Mouse (Mus musculus): ENCODE results near the gene Kcnip4. TPM values are rescaled to one million over a fixed set of nuclear protein-coding genes. Genes with fewer than 3 reads are reported as not detected.

The Kcnip4 gene
- total and polyA plus RNA-seq, 3 experiments = 0.19 TPM; not detected in 2

GRCm38 (mm10) chr5:49368636-49369423, 155.9 kb downstream of the Kcnip4 start:
- H3K27ac ChIP-seq (ENCODE audit: control insufficient read depth, low read depth, low read length) = no peak overlapping the region
- H3K27me3 ChIP-seq (ENCODE audit: control insufficient read depth in 1 of 2, insufficient read depth in 2 of 2, low read length in 2 of 2) = no peaks in the 10 kb centered on the region
- no peak overlapping the region for H3K9ac ChIP-seq (ENCODE audit: control insufficient read depth, low read depth, low read length, poor library complexity, severe bottlenecking)
- H3K4me1 ChIP-seq (ENCODE audit: control insufficient read depth in 1 of 2, insufficient read depth in 2 of 2, low read length in 2 of 2) = no peaks in the 10 kb centered on the region
- peak; percentile 67 for TF ChIP-seq RAD21 (IDR thresholded peaks at IDR 0.05; ENCODE audit: low read depth, low read length)
- no peak for TF ChIP-seq POLR2AphosphoS2 (IDR thresholded peaks at IDR 0.05; ENCODE audit: low read length)
- no peak for TF ChIP-seq MYC (IDR thresholded peaks at IDR 0.05; ENCODE audit: low read depth, low read length)
- TF ChIP-seq TCF12 (IDR thresholded peaks at IDR 0.05; ENCODE audit: low read depth, low read length) = no peak
- TF ChIP-seq USF1 (IDR thresholded peaks at IDR 0.05; ENCODE audit: low read depth, low read length) = no peak
- TF ChIP-seq POLR2A (IDR thresholded peaks at IDR 0.05; ENCODE audit: control insufficient read depth in 1 of 2, insufficient read depth in 1 of 2, low read depth in 1 of 2, low read length in 2 of 2, poor library complexity in 1 of 2) = no peak
- peak; percentile 19 to 70 (median 28) for TF ChIP-seq CTCF (IDR thresholded peaks at IDR 0.05 in 2 of 3, conservative IDR thresholded peaks at IDR 0.05 in 1 of 3; ENCODE audit: control insufficient read depth in 1 of 3, insufficient read depth in 1 of 3, low read depth in 2 of 3, low read length in 3 of 3, poor library complexity in 1 of 3, severe bottlenecking in 1 of 3)
- TF ChIP-seq CHD1 (IDR thresholded peaks at IDR 0.05; ENCODE audit: low read depth, low read length) = no peak
- no peak for TF ChIP-seq GATA1 (IDR thresholded peaks at IDR 0.05; ENCODE audit: low read depth, low read length)
- TF ChIP-seq CHD2 (IDR thresholded peaks at IDR 0.05; ENCODE audit: low read length) = no peak
- no peak for TF ChIP-seq MAZ (IDR thresholded peaks at IDR 0.05; ENCODE audit: low read depth, low read length)
- TF ChIP-seq TBP (IDR thresholded peaks at IDR 0.05; ENCODE audit: low read depth, low read length) = no peak
- no peak for TF ChIP-seq TAL1 (IDR thresholded peaks at IDR 0.05; ENCODE audit: low read length)
- TF ChIP-seq GABPA (IDR thresholded peaks at IDR 0.05; ENCODE audit: low read depth, low read length) = no peak
- TF ChIP-seq HCFC1 (IDR thresholded peaks at IDR 0.05; ENCODE audit: low read depth, low read length) = no peak
- TF ChIP-seq MXI1 (IDR thresholded peaks at IDR 0.05; ENCODE audit: low read depth, low read length) = no peak
- TF ChIP-seq EP300 (IDR thresholded peaks at IDR 0.05; ENCODE audit: low read depth in 1 of 2, low read length in 2 of 2) = no peak
- no peak for TF ChIP-seq USF2 (IDR thresholded peaks at IDR 0.05; ENCODE audit: borderline replicate concordance in 1 of 2, insufficient read depth in 1 of 2, low read depth in 1 of 2, low read length in 2 of 2)
- peak; percentile 64 for TF ChIP-seq SMC3 (IDR thresholded peaks at IDR 0.05; ENCODE audit: low read depth, low read length)
- TF ChIP-seq NELFE (IDR thresholded peaks at IDR 0.05; ENCODE audit: low read depth, low read length) = no peak
- no peak for TF ChIP-seq BHLHE40 (IDR thresholded peaks at IDR 0.05; ENCODE audit: borderline replicate concordance, low read depth, low read length)
- TF ChIP-seq ZC3H11A (IDR thresholded peaks at IDR 0.05; ENCODE audit: low read depth, low read length) = peak; percentile 47
- TF ChIP-seq MEF2A (IDR thresholded peaks at IDR 0.05; ENCODE audit: extremely low read depth, insufficient replicate concordance, low read depth, low read length, poor library complexity, severe bottlenecking) = no peak
- TF ChIP-seq RCOR1 (IDR thresholded peaks at IDR 0.05; ENCODE audit: low read depth, low read length) = no peak
- TF ChIP-seq E2F4 (IDR thresholded peaks at IDR 0.05; ENCODE audit: borderline replicate concordance, low read depth, low read length) = no peak
- TF ChIP-seq ZNF384 (IDR thresholded peaks at IDR 0.05; ENCODE audit: low read depth, low read length) = no peak
- no peak for TF ChIP-seq ZMIZ1 (IDR thresholded peaks at IDR 0.05; ENCODE audit: low read depth, low read length)
- no peak for TF ChIP-seq ELF1 (IDR thresholded peaks at IDR 0.05; ENCODE audit: low read depth, low read length)
- no peak for TF ChIP-seq NRF1 (IDR thresholded peaks at IDR 0.05; ENCODE audit: insufficient read depth, low read depth, low read length, poor library complexity, severe bottlenecking)
- no peaks in the 10 kb centered on the region; a peak in 1 of 4 replicates for H3K36me3 ChIP-seq (ENCODE audit: control insufficient read depth in 1 of 2, insufficient read depth in 2 of 2, low read length in 2 of 2)
- H3K4me3 ChIP-seq (ENCODE audit: control insufficient read depth in 1 of 2, insufficient read depth in 1 of 2, low read depth in 2 of 2, low read length in 2 of 2) = no peak overlapping the region
- no peaks in the 10 kb centered on the region for H3K9me3 ChIP-seq (replicated peaks; ENCODE audit: insufficient read depth, low read length)
- no peaks in the 10 kb centered on the region for H3K79me2 ChIP-seq (ENCODE audit: control insufficient read depth, insufficient read depth, low read length, poor library complexity)
- DNase-seq (ENCODE audit: low read depth, low spot score) = peak; percentile 67

All from MEL (cell line).